Mouse (Mus musculus) 416B (cell line): ENCODE data around the gene Styx.

ENCODE experiments used
- DNase-seq: peaks from one replicate; pipeline ENCODE4 v3.0.0; 2011; ENCODE audit warnings: low read depth

Gene Styx

DNA sequence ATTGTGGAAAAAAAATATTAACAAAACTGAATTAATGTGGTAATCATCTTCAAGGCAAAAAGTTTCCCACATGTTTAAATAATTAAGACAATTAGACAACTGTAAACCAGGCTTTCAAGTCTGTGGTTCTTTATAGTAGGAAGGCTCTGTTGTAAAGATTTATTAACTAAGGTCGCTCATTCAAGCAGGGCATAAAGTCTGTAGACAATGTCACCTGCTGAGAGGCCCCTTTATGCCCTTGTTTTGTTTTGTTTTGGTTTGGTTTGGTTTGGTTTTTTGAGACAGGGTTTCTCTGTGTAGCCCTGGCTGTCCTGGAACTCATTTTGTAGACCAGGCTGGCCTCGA lies 88.0 kb downstream of the Styx start:
- DNase-seq: no peak

DNA sequence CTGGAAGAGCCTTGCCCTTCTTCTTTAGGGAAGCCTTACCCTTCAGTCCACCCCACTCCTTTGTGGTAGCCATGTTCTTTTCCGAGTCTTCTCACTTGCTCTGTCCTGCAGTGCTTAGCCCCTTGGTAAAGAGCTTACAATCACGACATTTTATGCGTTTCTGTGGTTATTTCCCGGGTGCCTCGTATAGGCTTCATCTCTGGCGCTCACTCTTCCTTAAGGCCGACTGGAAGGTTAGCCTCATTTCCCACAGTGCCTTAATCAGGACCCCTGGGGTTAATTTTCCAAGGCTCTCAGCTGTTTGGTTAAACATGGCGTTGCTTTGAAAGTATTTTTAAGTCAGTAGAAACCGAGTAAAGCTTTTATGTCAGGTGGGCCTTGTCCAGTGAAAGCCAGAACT lies 88.5 kb downstream of the Styx start:
- DNase-seq: no peak

DNA sequence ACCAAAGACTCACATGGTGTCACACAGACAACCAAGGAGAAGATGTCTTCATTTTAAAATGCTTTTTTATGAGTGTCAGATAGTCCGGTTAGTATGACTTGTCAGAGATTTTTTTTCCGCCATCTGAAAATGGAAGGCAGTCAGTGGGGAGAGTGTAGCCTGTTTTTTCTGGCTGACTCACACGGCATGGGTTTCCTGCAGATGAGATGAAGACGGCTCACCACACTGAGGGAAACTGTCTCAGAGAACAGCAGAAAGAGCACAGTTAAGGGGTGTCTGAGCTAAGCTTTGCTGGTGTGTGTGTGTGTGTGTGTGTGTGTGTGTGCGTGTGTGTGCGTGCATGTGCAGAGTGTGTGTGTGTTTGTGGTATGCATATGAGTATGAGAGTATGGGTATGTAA lies 90.4 kb downstream of the Styx start:
- DNase-seq: peak; percentile 65

DNA sequence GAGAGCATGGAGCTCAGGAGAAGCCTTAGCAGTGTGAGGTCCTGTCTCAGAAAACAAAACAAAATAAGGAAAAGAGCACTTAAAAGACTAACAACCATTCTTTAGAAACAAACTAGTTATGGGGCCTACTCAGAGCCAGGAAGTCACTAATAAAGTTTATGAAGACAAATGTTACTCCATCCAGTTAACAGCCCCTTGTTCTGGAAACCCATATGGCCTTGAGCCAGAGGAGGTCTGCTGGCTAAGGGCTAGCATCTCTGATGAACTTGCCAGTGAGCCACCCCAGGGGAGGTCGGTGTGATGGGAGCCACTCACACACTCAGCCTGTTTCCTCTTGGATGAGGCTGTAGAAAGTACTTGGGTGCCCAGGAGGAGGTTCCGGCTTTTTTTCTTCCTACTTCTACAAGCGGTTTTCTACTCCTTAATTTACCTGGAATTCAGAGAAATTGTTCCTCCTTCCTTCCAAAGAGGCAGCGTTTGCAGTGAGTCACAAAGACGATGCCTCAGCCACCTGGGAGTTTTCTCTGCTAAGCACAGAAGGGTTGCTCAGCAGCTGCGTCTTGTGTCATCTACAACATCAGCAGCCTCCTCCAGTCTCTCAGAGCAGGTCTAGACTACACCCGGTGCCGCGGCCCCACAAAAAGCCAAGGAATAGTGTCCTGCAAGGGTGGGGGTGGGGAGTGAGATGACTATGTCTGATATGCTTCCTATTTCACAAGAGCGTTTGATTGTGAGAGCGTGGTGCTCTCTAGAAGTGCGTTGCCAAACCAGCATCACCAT lies 92.1 kb downstream of the Styx start:
- DNase-seq: peak; percentile 26

DNA sequence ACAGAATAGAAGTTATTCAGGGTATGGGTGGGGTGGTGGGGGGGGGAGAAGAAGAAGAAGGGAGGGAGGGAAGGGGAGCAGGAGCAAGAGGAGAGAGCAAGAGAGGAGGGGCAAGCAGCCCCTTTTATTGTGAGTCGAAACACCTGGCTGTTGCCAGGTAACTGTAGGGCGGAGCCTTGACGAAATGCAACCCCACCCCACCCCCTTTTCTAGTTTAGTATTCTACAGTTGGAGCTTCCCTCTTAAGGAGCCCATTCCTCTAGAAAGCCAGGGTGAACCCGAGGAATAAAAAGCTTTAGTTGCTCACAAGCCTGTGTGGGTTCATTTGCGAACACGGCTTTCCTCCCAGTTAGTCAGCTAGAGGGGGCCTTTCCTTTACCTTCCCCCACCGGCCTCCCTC lies 94.0 kb downstream of the Styx start:
- DNase-seq: no peak

DNA sequence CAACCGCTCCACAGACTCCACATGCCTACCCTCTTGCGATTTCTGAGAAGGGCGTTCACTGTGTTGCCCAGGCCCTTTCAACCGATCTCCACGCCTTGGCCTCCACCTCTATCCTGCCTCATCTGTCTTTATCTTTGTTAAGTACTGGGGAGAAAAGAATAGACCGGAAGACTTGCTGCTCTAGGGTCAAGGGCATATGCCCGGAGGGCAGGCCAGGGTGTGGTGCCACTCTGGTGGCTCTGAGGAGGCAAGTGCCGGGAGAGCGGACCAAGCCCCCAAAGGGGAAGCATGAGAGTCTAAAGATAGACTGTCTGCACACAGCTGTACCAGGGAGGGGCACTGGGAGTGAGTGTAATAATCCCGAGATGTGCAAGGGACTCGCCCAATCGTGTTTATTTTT lies 94.6 kb downstream of the Styx start:
- DNase-seq: no peak

DNA sequence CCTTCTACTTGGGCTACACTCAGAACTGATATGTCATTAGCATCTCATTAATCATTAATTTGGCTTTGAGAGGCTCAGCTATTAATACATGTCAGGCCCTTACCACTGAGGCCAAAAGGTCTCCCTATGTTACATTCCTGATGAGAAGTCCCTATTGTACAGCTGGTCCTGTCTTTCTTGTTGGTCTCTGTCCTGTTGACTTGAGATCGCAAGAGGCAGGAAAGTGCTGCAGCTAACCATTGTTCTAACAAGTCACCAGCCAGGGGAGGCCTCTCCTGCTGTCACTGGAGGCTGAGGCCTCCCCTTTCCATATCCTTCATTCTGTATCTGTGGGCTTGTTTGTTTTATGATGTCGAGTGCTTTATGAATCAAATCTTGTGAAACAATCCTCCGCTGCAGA lies 95.9 kb downstream of the Styx start:
- no peak for DNase-seq

DNA sequence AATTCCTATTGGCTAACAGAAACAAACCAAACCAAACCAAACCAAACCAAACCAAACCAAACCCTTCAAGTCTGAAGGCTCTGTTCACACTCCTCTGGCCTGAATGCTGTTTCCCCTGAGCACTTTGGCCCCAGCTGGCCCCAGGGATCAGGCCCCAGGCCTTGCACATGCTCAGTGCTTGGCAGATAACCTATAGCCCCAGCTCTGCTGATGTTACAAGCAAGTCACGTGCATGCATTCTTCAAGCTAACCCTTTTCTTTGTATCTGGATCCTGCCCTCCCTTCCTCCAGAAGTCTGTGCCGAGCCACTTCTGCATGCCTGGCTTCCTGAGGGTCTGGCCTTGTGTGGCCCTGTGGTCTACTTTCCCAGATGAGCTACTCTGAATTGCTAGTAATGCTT lies 100.2 kb downstream of the Styx start:
- DNase-seq: peak; percentile 9

DNA sequence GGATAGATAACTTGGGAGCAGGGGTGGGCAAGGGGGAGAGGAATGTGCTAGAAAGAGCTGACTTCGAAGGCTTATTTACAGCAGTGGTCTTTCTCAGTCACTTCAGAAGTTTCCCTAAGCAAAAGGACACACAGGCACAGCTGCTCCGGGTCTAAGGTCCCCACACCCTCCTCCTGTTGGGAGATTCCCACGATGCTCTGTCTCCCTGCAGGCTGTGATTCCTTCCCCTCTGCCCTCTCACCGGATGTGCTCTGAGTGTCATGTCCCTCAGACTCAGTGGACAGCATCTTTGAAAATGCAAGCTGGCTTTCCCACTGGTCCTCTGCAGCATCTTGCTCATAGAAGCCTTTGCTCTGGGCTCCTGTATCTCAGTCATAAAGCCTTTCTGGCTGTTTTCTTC lies 101.3 kb downstream of the Styx start:
- no peak for DNase-seq

DNA sequence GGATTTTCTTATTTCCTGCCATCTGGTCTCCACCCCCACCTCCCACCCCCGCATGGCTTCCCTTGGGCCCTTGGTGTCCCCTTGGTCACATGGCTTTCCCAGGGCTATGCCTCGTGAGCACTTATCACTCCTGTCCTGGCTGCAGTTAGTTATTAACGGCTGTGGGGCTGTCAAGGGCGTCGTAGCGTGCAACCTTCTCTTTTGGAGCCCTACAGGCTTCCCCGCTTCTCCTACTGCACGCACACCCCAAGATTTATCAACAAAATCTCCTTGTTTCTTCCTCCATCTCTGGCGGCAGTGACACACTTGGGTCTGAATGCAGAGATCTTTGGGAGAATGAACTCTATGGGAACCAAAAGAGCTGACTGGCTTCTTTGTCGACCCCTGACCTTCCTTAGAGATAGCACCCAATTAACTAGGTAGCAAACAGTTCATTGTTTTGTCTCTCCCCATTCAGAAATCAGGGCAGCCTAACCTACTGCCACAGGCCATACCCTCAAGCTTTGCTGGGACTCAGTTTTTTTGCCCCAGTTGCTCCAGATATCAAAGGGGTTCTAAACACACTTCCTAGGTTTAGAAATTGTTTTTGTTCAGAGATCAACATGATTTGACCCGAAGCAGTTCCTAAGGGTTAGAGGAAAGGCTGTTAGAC lies 102.1 kb downstream of the Styx start:
- DNase-seq: no peak

DNA sequence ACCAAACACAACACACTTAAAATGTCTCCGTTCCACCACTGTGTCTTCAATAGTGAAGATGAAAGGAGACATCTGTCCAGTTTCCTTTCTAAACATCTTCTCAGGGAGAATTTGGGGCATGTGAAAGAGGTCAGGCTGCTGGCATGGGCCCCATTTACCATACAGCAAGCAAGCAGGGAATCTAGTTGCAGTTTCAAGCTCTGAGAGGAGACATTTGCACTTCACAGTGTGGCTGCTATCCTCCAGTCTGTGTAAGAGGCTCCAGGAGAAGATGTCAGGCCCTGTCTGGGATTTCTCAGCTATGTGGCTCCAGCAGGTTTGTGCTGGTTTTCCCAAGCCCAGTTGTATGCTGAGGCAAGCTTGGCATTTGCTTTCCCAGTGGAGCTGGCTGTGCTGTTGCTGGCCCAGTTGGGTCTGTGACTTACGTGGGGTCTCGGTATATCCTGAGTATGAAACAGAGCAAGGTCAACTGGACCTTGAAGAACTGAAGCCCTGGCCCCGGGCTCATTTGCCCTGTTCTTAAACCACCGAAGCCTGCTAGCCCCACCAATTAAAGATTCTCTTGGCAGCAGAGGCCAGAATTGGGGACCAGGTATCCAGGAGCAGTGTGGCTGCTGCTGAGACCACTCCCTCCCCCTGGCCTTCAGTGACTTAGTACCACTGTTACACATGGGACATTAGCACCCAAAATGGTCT lies 102.8 kb downstream of the Styx start:
- DNase-seq: no peak

DNA sequence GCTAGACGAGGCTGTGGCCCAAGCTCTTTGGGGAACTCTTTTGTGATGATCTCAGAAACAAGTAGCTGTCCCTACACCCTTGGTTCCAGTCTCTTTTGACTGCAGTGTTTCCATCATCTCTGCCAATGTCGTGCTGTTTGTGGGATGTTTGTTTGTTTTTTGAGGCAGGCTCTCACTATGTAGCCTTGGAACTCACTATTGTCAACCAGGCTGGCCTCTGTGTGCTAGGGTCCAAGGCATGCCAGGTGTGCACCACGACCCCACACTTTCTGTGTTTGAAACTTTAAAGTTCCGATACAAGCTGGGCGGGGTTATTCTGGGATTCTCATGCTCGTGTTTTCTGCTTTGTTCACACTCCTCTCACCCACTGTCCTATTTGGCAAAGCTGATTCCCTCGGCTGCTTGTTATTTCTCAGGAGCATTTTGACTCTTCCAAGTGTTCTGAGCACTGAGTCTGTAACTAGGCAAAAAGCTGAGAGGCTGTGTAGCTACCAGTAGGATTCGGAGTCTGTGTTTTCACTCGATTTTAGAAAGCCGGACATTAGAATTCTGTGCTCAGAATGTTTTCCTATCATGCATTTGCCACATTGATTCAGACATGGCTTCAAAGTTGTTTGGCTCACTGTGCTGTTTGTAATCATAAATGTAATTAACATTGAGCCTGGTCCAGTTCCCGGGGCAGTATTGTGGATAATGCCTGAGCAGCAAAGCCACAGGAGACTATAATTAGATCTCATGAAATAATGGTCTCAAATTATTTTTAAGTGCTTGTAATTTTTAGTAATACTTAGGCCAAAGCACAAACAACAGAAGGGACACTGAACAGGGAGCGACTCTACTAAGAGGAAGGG lies 105.0 kb downstream of the Styx start:
- DNase-seq: no peak

DNA sequence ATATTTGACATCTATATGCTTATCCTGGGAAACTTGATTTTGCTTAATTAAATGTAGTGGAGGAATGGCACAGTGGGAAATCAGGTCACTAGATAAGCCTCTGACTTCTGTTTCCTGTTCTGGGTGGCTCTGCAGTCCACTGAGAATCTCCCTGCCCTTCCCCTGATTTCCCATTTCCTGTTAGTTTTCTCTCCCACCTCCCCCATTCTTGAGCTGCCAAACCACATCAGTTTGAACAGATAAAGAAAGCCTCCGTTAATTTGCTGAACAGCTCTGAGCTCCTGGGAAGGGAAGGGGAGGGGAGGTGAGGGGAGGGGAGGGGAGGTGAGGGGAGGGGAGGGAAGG lies 105.6 kb downstream of the Styx start:
- no peak for DNase-seq

DNA sequence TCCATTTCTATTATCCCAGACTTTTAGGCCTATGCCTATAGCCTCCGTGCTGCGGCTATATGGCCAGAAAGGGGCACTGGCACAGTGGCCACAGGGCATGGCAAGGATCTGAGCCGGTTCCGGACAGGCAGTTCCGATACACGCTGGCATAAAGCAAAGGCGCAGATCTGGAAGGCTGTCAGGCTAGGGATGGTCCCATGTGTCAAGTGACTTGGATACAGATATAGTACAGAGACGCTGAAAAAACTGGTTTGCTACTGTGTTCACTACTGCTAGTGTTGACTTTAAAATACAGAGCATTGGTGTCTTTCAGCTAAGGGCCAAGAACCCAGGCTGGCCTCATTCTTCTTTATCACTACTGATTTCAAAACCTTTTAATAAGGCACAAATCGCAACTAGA lies 106.1 kb downstream of the Styx start:
- no peak for DNase-seq

DNA sequence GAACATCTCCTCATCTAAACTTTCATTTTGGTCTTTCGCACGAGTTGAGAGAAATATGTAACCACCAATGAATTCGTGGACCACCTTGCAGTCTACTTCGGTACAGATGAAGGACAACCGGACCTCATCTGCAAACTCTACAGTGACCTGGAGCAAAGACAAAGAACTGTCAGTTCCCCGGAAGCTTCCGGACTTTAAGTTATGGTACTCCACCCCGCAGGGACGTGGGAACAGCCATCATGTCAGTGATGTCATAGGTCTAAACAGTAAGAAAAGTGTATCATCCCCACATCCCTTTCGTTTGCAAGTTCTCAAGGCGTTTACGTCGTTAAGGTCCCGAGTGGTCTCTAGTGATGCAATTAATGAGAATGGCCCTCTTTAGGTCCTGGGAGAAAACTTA lies 109.0 kb downstream of the Styx start:
- DNase-seq: no peak

DNA sequence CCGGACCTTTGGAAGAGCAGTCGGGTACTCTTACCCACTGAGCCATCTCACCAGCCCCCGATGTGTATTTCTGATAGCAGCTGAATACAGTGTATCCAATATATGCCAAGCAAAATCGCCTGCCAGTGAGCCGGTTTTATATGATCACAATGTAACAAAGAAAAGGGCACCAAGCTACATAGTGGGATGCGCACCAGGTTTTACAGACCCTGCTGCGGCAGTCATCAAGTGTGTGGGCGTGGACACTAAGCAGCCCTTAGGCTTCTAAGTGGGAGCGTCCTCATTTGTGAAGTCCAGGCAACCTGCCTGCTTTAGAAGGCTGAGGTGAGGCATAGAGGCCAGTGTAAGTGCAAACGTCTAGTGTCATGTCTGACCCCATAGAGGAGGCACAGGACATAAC lies 109.6 kb downstream of the Styx start:
- DNase-seq: no peak

DNA sequence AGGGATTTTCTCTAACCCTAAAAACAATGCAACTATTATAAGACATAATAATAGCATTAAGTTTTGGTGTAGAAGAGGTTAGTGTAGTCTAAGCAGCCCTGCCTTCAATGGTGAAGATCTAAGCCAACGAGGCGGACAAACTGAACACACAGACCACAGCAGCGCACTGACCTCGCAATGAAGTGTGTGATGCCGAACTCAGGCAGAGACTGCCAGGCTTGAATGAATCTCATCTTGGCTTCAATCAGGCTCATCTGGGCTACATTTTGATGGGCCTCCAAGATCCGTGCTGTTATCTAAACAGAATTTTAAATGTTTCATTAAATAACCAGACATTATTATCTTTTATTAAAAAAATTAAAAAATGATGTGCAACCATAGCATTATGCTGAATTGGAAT lies 111.1 kb downstream of the Styx start:
- no peak for DNase-seq

DNA sequence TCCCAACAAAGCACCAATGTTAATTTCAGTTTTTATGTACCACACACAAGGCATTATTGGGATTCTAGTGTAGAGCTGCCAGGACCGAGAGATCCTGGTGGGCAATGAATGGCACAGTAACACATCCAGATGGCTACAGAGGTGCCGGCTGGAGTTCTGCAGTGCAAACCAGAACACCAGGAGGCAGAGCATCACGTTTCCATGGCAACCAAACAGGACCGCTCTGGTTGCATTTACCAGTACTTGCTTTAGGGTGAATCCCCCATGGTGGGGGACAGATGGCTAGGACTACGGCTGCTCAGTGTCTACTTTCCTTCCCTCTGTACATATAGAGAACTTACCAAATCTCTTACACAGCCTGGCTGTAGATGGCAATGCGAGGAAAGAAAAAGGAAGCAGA lies 111.5 kb downstream of the Styx start:
- DNase-seq: no peak

DNA sequence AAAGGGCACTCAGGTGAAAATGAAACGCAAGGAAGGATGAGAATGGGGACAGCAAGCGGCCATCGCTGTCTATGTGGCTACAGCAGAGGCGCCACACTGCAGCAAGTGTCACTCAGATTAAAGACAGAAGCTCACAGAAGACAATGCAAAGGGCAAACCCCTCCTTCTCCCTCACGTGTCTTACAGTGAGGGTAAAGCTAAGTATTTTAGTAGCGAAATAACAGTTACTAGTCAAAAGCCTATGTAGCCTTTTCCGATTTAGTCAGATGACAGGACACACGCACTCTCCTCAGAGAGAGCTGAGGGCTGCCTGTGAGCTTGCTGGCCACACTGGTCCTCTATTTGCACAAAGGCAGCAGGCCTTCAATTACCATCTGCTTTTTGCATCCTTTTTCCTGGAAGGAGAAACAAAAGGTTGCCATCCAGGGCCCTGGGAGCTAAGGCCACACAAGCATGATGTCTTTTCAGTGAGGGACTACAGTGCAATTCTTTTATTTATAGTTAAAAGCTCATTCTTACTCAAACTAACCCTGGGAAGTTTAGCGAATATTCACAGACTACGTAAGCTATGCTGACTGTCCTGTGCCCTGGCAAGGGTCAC lies 112.1 kb downstream of the Styx start:
- no peak for DNase-seq

DNA sequence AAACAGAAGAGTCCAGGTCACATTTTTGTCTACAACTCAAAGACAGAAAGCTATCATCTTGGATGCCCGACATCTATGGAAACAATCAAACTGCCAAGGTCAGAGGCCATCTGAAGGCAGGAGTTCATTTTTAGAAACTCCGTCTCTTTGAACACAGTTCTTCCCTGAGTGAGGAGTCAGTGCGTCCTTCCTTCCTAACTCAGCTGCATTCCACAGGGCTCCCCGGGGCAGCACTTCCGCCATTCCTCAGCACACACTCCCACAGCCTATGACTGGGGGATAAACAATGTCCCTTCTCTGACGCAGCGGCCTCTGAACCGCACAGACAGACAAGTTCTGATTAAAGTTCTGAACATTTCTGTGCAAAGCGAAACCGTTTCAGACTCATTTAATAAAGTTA lies 112.7 kb downstream of the Styx start:
- no peak for DNase-seq

DNA sequence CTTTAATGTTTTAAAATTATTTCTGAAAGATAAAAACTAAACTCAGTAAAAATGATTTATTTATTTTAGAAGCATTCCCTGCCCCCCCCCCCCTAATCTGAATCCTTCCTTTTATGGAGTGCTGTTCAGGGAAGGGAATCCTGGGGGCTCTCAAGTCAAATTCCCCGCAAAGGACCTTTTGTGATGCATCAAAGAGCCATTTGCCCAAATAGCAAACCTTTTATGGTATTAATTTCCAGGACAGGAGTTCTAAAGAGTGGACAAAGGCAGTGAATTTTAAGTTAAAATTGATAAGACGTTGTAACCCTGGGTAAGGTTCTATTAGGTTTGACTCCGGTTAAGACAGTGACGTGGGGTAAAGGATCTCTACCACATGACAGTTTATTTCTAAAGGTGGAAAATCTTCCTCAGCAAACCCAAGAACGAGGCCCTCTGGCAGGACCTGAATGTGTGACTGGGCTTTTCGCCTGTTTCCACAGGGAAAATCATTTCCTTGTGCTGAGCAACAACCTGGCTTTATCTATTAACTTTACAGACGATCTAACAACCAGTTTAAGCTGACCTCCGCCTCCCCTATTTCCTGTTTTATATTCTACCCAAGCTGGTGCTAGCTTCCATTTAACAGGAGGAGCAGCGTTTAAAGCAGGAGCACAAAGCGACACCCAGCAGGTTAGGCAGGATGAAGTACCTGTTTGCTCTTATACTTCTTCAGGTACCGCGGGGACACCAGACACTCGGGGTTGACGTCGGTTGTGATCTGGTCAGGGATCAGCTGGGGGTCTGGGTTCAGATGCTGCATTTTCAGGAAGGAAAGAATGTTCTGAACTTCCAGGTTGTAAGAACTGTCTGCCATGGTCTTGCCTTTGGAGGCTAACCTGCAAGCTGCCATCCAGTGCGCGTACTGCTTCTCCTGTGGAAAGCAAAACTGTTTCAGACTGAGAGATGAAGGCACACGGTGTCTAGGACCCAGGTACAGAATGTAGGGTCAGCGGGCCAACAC lies 113.4 kb downstream of the Styx start:
- DNase-seq: no peak
